Mouse (Mus musculus) heart, embryonic 11.5 days (tissue): Measurements from ENCODE around the gene Stmn3. TPM values are rescaled to one million over a fixed set of nuclear protein-coding genes. Genes with fewer than 3 reads are reported as not detected.

Source experiments
- ATAC-seq: fragments of 200-750 bp; cut with Nextera tagmentation; replicated peaks from 2 replicates; pipeline ENCODE4 v1.8.0; 2017; ENCODE audit warnings: moderate library complexity; ENCODE audit not compliant: insufficient number of reproducible peaks, low FRiP score, low TSS enrichment
- H3K27ac ChIP-seq: fragments of 300-500 bp; sonication (generic); 2 replicates; pipeline ENCODE4 v1.5.1; 2014; ENCODE audit warnings: mild to moderate bottlenecking, low read depth, low read length
- H3K27me3 ChIP-seq: fragments of 300-500 bp; sonication (generic); 2 replicates; pipeline ENCODE4 v1.6.1; 2014; ENCODE audit warnings: mild to moderate bottlenecking, low read length, mixed read lengths; ENCODE audit not compliant: control insufficient read depth, insufficient read depth
- H3K36me3 ChIP-seq: fragments of 300-500 bp; sonication (generic); 2 replicates; pipeline ENCODE4 v1.6.1; 2014; ENCODE audit warnings: mild to moderate bottlenecking, low read length, moderate library complexity, mixed read lengths; ENCODE audit not compliant: control insufficient read depth, insufficient read depth
- H3K4me1 ChIP-seq: fragments of 300-500 bp; sonication (generic); 2 replicates; pipeline ENCODE4 v1.6.1; 2014; ENCODE audit warnings: low read length; ENCODE audit not compliant: control insufficient read depth, insufficient read depth
- H3K4me2 ChIP-seq: fragments of 300-500 bp; sonication (generic); 2 replicates; pipeline ENCODE4 v1.6.1; 2014; ENCODE audit warnings: mild to moderate bottlenecking, moderate library complexity
- H3K4me3 ChIP-seq: fragments of 300-500 bp; sonication (generic); 2 replicates; pipeline ENCODE4 v1.5.1; 2014; ENCODE audit warnings: low read depth, low read length
- H3K9ac ChIP-seq: fragments of 300-500 bp; sonication (generic); 2 replicates; pipeline ENCODE4 v1.6.1; 2014; ENCODE audit warnings: mild to moderate bottlenecking, low read depth, low read length, moderate library complexity
- H3K9me3 ChIP-seq: fragments of 300-500 bp; sonication (generic); replicated peaks from 2 replicates; pipeline ENCODE4 v1.6.1; 2016; ENCODE audit warnings: low read length; ENCODE audit not compliant: control insufficient read depth
- WGBS: fragments of 180-500 bp; shearing (Covaris S2); extraction: QIAGEN DNeasy Blood & Tissue Kit; methylation state at CpG from one replicate; pipeline ENCODE4 v1.1.7; 2014; ENCODE audit not compliant: insufficient replicate concordance; 5-methylcytosine and 5-hydroxymethylcytosine counted together
- polyA plus RNA-seq: library from polyadenylated mRNA; unstranded; fragments of >200 nt; fragmentation: Nextera tagmentation; extraction: Ambion mirVana; gene quantifications from 2 replicates; pipeline ENCODE4 v1.2.1, GENCODE M21; 2014

Gene Stmn3
- polyA plus RNA-seq, 1 experiment from 2014 or later = 0.83 TPM

- H3K4me1 ChIP-seq = no peaks in the 10 kb centered on the region
- peaks cover 17% of the 10 kb centered on the region; the same call in 1 of the 2 replicates for H3K36me3 ChIP-seq
- H3K9ac ChIP-seq = no peak overlapping the region
- no peak overlapping the region for H3K4me2 ChIP-seq
- H3K27ac ChIP-seq = no peak overlapping the region
- no peaks in the 10 kb centered on the region for H3K9me3 ChIP-seq
- H3K27me3 ChIP-seq = no peaks in the 10 kb centered on the region
- no peak overlapping the region for H3K4me3 ChIP-seq
- ATAC-seq = no peak
- 89% methylated on average over 4 of the region's 4 CpGs for WGBS
Observed at GRCm38 (mm10) chr2:181274639-181275038, 39.7 kb downstream of the Stmn3 start.

DNA sequence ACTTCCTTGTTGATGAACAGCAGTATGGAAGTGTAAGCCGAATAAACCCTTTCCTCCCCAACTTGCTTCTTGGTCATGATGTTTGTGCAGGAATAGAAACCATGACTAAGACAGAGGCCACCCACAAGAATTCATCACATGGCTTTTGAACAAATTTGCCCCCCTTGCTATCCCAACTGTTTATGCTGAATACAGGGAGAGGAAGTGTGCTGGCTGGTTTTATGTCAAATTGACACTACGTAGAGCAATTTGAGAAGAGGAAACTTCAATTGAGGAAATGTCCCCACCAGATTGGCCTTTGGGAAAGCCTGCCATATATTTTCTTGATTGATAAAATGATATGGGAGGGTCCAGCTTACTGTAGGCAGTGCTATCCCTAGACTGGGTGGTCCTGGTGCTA, 40.5 kb downstream of the Stmn3 start:
- no peak overlapping the region for H3K4me3 ChIP-seq
- WGBS = 89% methylated on average over 2 of the region's 2 CpGs
- H3K9me3 ChIP-seq = no peaks in the 10 kb centered on the region
- no peaks in the 10 kb centered on the region for H3K4me1 ChIP-seq
- no peak overlapping the region for H3K4me2 ChIP-seq
- no peaks in the 10 kb centered on the region for H3K27me3 ChIP-seq
- no peak overlapping the region for H3K9ac ChIP-seq
- peaks cover 17% of the 10 kb centered on the region; the same call in 1 of the 2 replicates for H3K36me3 ChIP-seq
- no peak for ATAC-seq
- no peak overlapping the region for H3K27ac ChIP-seq

DNA sequence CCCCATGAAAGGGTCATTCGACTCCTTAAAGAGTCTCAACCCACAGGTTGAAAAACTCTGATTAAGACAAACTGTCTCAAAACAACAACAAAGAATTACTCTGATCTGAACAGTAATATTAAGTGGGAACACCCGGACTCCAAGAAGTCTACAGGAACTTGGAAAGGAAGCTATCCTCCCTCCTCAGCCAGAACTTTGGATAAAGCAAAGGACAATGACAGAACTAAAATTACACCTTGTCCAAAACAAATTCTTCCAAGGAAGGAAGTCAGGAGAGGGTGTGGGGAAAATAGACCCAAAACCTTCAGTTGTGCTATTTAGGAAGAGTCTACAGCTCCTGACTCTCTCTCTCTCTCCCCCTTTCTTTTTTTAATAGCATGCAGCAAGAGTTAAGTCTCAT, 42.2 kb downstream of the Stmn3 start:
- no peaks in the 10 kb centered on the region for H3K9me3 ChIP-seq
- peaks cover 12% of the 10 kb centered on the region for H3K36me3 ChIP-seq
- no peak overlapping the region for H3K9ac ChIP-seq
- no peak for ATAC-seq
- no peak overlapping the region for H3K4me2 ChIP-seq
- no peak overlapping the region for H3K4me3 ChIP-seq
- H3K4me1 ChIP-seq = no peaks in the 10 kb centered on the region
- H3K27ac ChIP-seq = no peak overlapping the region
- 95% methylated on average over 2 of the region's 2 CpGs for WGBS
- H3K27me3 ChIP-seq = no peaks in the 10 kb centered on the region

DNA sequence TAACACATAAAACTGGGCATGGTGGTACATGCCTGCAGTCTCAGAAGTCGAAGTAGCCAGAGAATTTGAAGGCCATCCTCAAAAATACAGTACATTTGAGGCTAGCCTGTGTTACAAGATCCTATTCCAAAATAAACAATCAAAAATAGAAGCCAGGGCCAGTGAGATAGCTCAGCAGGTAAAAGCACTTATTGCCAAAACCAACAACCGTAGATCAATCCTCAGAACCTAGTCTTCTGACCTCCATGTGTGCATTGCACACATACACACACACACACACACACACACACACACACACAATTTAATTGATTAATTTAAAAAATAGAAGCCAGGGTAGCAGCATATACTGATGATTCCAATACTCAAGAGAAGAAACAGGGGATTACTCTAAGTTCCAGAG, 47.5 kb downstream of the Stmn3 start:
- Histone ChIP-seq H3K4me3 (no peak overlapping the region), H3K4me2 (no peak overlapping the region), H3K4me1 (no peaks in the 10 kb centered on the region), H3K9me3 (no peaks in the 10 kb centered on the region), H3K27me3 (no peaks in the 10 kb centered on the region), H3K9ac (no peak overlapping the region), H3K36me3 (peaks cover 23% of the 10 kb centered on the region), H3K27ac (no peak overlapping the region)
- WGBS = 93% methylated on average over 2 of the region's 2 CpGs
- no peak for ATAC-seq

Other genes with a start within 250 kb of the Stmn3 start
- 0.17 and 0.30 TPM in 2 replicates for gene Kcnq2, start 179.2 kb downstream of the Stmn3 start, polyA plus RNA-seq
- 4.6 and 5.7 TPM in 2 replicates for gene Eef1a2, start 157.5 kb downstream of the Stmn3 start, polyA plus RNA-seq
- gene Ppdpf, start 127.3 kb downstream of the Stmn3 start, polyA plus RNA-seq = 187 and 214 TPM in 2 replicates
- not detected in 2 replicates for gene Ptk6, start 111.7 kb downstream of the Stmn3 start, polyA plus RNA-seq
- 0.29 TPM in 1 of 2 replicates, not detected in the other for gene Srms, start 101.3 kb downstream of the Stmn3 start, polyA plus RNA-seq
- 0.13 TPM in 1 of 2 replicates, not detected in the other for gene Fndc11, start 94.5 kb downstream of the Stmn3 start, polyA plus RNA-seq
- gene Helz2, start 72.5 kb downstream of the Stmn3 start, polyA plus RNA-seq = 1.2 and 1.3 TPM in 2 replicates
- gene Gmeb2, start 26.5 kb downstream of the Stmn3 start, polyA plus RNA-seq = 9.1 TPM in 2 replicates
- 33.3 and 34.8 TPM in 2 replicates for gene Rtel1, start 5.2 kb upstream of the Stmn3 start, polyA plus RNA-seq
- gene Zgpat, start 50.4 kb upstream of the Stmn3 start, polyA plus RNA-seq = 21.7 and 27.3 TPM in 2 replicates
- 36.3 and 47.5 TPM in 2 replicates for gene Arfrp1, start 50.9 kb upstream of the Stmn3 start, polyA plus RNA-seq
- 11.2 and 13.8 TPM in 2 replicates for gene Lime1, start 65.6 kb upstream of the Stmn3 start, polyA plus RNA-seq
- gene Zbtb46, start 144.9 kb upstream of the Stmn3 start, polyA plus RNA-seq = 10.3 and 10.5 TPM in 2 replicates
- 0.43 and 0.65 TPM in 2 replicates for gene Abhd16b, start 178.7 kb upstream of the Stmn3 start, polyA plus RNA-seq
- gene Tpd52l2, start 182.6 kb upstream of the Stmn3 start, polyA plus RNA-seq = 119 and 128 TPM in 2 replicates
- gene Dnajc5, start 206.0 kb upstream of the Stmn3 start, polyA plus RNA-seq = 69.0 and 76.1 TPM in 2 replicates